Mouse (Mus musculus): Measurements from ENCODE around the gene Surf2.

GRCm38 (mm10) chr2:26901834-26902400 lies 14.2 kb upstream of the Surf2 start:
- TF ChIP-seq CTCF (conservative IDR thresholded peaks at IDR 0.05; ENCODE audit: insufficient read depth, insufficient read length, low read depth, low read length) (no peak), POLR2A (IDR thresholded peaks at IDR 0.05; ENCODE audit: low read depth, low read length) (no peak)

Data from kidney, adult 2 months (tissue).